Mouse (Mus musculus) heart, postnatal 36 days (tissue): Measurements from ENCODE around the gene Sh3rf1. TPM values are rescaled to one million over a fixed set of nuclear protein-coding genes. Genes with fewer than 3 reads are reported as not detected.

ENCODE experiments used
- DNase-seq, 2 experiments: peaks; one replicate each; pipeline ENCODE4 v3.0.0; 2021 to 2022
- intact Hi-C: fragments of 180-260 bp; cut with DNase I; formaldehyde crosslinking; loops from one replicate; pipeline ENCODE4 v1.15.1; 2025
- total RNA-seq, 2 experiments: library from RNA; stranded (reverse); gene quantifications; 2 replicates each; pipeline ENCODE4 v1.2.3; 2021

Gene Sh3rf1
- total RNA-seq = 1 to 10 TPM; 5.7 to 6.5 TPM

DNA sequence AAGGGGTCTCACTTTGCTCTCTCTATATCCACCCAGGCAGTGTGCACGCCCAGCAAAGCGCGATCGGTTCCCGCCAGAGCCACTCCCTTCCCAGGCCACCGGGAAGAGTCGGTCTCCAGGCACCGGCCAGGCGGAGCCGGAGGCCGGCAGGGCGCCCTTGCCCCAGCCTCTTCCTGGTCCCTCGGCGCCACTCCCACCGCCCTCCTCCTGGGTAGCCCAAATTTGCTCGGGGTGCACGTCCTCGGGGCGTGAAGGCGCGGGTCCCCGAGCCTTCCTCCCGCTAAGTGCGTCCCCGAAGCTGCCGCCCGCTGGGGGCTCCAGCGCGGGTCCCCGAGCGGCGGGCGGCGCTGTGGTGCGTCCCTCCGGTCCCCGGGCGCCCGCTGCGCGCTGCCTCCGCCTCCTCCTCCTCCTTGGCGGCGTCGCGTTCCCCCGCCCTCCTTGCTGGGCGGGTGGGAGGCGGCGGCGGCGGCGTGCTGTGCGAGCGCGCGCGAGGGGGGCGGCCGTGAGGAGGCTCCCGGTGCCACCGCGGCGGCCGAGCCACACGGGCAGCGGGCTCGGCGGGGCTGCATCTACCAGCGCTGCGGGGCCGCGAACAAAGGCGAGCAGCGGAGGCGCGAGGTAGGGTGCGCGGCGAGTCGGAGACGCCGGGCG lies at the start of gene Sh3rf1:
TSS of gene Sh3rf1 (plus strand) at position 144 of the 651 bp plus-strand sequence.
- intact Hi-C loops = loop anchor here (2.0 to 10.0 kb wide), 4 partner anchors 93 to 263 kb away; partner anchors contain the start of genes Cbr4 and Clcn3

DNA sequence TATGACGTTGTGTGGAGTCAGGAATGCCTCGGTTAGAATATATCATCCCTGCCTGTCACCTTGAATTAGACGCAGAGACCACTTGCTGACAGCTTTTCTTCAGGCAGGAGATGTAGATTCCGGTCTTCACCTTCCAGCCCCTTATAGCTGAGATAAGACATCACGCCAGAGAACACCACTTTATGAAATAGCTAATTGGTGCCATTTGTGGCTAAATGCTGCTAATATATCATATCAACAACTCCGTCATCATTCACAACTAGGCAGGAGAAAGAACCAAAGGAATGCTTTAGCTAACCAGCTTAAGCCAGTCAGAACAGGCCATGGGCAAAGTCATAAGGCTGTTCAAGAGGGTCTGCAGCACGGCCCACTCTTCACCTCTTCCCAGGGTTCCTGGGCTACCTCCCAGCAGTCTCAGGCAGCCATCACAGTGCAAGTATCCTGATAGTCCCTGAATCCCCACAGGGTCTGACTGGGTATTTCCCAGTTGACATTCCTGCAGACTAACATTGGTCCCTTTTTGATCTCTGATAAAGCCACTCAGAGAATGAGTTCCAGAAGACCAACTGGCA lies 49.7 kb upstream of the Sh3rf1 start:
- DNase-seq = no peak
- intact Hi-C loops = no loop called here

More for the DNA sequence above, at the start of gene Sh3rf1:
- DNase-seq = peak; percentile 83 to 85

DNA sequence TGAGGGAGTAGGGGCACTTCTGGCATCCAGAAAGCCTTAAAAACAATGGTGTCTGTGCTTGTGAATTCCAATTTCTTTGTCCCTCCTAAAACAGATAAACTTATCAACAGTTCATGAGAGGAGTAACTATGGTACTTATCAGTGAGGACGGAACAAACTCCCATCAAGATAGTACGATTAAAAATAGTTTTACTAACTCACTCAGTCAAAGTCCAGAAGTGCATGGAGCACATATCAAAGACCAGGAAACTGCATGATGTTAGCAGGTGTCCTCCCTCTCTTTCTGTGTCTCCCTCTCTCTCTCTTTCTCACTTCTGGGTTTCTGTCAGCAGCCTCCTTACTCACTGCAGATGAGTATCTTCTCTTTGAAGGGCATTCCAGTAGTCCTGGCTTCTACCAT lies 47.8 kb upstream of the Sh3rf1 start:
- DNase-seq = no peak
- intact Hi-C loops = no loop called here

DNA sequence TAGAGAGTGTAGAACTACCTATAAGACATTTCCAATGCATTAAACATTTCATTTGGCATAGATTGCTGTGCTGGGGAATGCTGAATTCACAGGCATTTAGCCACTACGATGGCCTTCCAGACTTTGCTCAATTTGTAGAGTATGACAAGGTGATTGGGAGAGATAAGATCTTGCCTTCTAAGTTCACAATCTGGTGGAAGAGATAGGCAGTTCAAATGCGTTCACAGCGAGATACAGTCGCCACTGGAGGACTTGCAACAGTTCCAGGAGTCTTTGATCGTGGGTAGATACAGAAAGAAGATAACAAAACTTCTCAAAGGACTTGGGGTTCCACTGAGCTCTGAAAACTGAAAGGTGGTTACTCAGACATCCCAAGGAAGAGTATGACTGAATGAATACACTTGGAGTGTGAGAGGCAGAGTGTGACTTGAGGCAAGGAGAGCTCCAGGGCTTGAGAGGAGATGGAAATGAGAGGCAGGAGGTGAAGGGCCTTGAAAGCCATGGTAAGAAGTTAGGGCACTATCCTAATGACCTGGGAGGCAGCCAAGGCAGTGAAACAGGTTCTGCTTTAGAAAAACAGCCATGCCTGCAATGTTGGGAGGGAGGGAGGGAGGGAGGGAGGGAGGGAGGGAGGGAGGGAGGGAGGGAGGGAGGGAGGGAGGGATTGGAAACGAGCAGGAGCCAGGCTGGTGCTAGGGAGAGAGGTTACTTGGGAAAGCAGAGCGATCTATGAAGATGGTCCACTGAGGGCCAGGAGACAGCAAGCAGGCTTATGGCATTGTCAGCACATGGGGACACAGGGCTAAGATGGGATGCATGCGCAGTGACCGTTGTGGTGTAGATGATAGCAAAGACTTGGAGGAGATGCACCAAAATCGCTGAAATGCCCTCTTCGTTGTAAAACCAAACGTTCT lies 45.7 kb upstream of the Sh3rf1 start:
- intact Hi-C loops = no loop called here
- no peak for DNase-seq

DNA sequence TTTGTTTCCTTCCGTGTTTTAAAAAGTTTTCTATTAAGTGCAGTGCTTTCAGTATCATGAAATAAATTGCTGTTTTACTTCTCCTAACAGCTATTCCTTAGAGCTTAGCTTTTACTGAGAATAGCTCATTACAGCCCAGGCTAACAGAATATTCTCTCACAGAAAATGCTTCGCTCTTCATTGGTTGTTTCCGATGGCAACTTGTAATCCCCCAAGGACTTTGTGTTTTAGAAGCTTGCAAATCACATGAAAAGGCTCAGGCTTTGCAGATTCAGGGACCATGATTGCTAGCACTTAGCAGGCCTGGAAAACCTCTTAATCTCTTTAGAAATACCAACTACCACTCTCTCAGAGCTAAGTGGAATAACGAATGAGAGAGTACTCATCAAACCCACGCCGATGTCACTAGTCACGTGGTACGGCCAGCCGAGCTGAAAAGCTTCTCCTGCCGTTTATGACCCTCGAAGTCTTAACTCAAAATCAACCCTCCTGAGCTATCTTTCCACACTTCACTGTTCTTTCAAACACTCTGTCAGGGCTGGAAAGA lies 45.0 kb upstream of the Sh3rf1 start:
- intact Hi-C loops = no loop called here
- DNase-seq = no peak

DNA sequence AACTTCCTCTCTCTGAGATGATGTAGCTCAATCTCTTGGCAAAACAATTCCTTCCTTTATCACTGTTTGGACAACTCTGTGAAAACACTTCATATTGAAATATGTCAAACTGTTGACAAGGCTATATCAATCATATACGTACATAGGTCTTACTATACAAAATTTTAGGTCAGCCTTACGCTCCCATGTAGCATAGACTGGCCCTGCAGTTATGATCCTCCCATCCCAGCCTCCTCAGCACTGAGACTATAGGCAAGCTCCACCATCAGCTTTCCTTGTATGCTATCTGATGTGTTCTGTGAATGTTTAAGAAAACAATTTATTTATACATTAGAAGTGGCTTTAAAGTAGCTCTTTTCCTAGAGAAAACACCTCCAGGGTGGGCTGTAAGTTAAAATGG lies 42.1 kb upstream of the Sh3rf1 start:
- intact Hi-C loops = no loop called here
- DNase-seq = no peak

DNA sequence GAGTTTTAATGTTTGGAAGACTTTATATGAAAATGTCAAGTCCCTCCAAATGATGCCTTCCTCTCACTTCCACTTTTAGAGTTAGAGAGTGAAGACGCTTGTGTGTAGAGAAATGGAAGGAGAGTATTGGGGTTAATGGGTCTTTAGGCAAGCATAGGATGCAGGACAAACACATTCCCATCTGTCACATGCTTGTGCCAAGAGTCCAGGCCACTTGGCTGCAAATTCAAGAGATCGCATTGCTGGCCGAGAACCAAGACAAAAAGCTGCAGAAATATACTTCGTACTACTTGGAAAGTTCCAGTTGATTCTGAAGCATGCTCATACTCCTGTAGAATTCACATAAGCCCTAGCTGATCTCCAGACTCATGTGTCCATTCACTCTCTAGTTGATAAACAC lies 41.7 kb upstream of the Sh3rf1 start:
- intact Hi-C loops = no loop called here
- peak; percentile 10 to 17 for DNase-seq

DNA sequence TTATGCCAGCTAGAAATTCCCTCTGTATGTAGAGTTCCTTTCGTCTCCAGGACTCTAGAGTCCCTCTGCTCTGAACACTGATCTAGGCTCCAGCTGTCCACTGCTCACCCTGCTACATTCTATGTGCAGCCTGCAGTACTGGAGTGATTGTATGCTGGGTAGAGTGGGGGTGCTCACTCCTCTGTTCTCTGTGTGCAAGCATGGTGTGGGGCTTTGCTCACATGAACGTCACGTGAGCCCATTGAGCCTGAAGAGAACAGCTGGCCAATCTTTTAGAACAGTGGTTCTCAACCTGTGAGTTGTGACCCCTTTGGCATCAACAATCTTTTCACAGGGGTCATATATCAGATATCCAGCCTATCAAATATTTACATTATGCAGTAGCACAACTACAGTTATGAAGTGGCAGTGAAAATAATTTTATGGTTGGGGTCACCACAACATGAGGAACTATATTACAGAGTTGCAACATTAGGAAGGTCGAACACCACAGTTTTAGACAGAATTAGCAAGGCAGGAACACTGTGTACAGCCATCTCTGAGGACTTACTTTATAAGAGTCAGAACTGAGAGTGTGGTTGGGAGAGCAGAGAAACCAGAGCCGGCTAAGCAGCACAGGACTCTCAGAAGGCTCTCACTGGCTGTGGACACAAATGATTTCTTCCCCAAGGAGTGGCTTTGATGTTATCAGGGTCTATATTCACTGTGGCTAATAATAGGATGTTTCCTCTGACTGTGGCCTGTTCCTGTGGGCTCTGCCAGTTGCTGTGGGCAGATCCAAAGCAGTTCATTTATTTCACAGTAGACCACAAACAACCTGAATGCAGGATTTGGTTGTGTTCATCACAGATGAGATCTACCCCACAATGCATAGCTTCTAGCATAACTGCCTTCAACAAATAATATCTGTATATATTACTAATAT lies 38.1 kb upstream of the Sh3rf1 start:
- intact Hi-C loops = no loop called here

DNA sequence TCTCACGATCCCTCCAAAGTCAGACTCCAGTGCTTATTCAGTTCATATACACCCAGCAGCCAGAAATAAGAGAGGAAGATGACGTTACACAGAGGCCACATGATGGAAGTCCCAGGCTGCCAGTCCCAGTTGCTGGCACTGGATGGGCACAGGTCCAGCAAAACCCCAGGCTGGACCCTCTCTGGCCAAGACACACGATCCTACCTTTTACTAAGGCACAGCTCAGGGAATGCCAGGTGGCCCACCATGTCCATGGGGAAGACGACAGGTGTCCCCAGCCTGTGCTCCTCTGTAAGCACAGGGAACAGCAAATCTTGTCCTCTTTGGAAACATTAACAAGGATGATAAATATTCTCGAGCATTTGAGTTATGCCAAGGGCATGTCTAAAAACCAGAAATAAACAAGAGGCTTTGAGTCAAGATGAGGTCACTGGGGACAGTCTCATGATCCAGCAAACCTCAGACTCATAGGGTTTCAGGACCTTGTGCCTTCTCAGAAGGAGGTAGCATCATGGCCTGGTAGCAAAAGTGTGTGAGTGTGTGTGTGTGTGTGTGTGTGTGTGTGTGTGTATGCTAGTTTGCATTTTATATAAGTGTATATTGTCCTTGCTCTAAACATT lies 29.3 kb upstream of the Sh3rf1 start:
- intact Hi-C loops = no loop called here
- no peak for DNase-seq

More for the DNA sequence above, 38.1 kb upstream of the Sh3rf1 start:
- DNase-seq = no peak

DNA sequence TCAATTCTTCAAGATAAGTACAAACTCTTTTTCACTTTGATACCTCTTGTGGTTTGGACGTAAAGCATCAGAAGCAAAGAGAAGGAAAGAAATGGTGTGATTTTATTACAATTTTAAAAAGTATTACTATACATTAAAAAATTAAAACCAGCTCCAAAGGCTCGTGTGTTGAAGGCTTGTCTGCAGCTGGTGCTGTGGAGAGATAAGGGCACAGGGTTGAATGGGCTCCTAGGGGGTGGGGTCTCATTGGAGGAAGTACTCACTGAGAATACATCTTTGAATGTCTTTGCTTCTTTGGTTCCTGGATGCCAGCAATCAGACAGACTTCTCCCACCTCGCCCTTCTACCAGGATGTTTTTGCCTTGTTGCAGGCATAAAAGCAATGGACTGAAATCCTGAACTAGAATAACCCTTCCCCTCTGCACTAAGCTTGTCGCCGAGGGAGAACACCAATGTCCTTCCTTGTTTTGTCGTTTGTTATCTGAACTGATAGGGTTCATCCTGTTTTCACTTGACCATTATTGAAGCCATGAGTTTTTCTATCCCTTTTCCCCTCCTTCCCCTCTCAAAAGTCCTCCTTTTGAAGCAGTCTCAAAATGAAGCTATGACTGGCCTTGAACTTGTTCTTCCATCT lies 23.3 kb upstream of the Sh3rf1 start:
- DNase-seq = no peak
- intact Hi-C loops = no loop called here

DNA sequence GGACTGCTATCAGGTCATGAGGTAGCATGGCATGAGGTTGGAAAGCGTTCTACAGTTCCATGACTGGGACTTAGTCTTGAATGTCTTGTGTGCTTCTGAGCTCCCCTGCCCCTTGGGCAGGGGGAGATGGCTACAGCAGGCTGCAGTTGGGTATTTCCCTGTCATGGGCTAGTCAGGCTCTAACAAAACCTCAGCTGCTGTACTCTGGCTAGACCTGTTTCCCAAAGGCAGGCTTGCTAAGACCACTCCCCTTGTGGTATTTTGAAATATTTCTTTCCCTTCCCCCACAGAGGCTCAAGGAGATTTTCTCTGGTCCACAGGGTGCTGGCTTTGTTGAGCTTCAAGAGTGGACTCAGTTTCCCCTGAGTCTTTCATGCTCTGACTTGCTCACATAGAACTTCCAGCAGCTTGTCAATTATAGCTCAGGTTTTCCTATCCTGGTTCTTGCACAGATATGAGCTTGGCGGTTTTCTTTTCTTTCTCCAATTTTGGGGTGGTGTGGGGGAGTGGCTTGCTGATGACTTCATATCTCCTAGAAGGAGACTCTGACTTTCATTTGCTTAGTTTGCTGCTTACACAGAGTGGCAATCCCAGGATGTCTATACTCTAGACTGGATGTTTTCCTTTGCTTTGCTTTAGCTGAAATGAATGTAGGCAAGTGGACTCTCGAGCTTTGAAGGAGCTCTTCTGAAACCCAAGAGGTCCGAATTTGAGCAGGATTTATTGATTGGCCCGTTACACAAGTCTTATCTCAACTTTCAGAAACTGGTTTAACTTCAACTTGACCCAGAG lies 20.4 kb upstream of the Sh3rf1 start:
- intact Hi-C loops = no loop called here
- no peak for DNase-seq

DNA sequence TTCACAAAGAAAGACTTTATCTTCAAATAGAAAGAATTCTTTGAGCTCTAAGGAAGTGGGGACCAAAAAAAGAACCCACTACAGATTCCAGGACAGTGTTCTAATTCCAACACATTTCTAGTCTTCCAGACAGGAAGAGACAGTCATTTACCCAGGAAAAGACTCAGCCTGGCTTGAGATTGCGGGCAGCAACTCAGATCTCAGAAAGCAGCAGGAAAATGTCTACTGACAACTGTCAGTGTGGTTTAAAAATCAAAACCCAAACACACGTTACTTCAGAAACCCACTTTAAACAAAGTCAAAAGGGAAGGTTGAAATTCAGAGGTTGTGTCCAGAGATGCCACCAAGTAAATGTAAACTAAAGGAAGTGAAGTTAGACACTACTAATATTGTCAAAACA lies 16.8 kb upstream of the Sh3rf1 start:
- DNase-seq = no peak
- intact Hi-C loops = no loop called here

DNA sequence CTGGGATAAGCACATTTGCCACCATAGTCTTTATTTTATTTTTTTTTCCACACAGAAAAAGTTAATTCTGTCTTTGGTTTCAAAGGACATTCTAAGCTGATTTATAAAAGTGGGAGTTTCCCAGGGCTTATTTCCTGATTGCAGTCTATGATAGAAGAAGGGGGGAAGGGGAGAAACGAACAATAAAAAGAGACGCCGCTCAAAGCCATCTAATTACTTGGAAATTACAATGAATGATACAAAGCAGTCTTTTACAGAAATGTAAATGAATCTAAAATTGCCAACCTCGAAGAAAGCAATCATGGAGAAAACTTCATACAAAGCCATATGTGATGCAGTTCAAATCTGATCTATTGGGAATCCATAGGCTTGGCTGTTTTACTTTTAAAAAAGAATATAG lies 16.0 kb upstream of the Sh3rf1 start:
- DNase-seq = no peak
- intact Hi-C loops = no loop called here

DNA sequence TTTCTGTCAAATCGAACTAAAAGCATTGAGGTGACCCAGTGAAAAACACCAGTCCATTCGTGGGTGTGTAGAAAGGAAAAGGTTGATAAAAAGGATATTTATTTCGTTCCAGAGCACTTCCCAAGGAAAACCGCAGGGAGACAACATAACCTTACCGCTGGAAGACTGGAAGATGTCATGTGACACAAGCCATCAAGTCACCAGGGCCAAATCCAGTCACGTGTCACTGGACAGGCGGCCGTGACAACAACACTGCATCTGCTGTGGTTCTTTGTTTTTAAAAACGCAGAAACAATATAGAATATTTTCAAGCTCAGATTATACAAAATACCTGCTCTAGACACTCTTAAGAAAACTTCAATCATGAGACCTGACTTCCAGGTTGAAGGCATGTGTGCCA lies 15.0 kb upstream of the Sh3rf1 start:
- intact Hi-C loops = no loop called here
- DNase-seq = no peak

DNA sequence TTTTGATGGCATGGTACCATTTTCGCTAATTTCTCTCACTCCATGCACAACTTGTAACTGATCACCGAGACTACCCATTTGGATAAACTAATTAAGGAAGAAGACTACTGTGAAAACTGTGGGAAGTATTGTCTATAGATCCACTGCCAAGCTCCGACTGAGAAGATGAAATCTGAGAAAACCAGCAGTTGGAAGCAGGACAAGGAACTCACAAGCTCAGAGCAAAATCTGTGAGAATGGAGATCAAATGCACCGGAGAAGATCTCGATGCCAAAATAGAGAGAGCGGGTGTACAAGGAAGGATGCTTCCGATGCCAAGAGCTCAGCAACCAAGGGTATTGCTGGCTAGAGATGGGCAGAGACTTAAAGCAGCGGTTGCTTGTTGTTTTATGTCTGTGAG lies 12.8 kb upstream of the Sh3rf1 start:
- intact Hi-C loops = no loop called here
- no peak for DNase-seq

DNA sequence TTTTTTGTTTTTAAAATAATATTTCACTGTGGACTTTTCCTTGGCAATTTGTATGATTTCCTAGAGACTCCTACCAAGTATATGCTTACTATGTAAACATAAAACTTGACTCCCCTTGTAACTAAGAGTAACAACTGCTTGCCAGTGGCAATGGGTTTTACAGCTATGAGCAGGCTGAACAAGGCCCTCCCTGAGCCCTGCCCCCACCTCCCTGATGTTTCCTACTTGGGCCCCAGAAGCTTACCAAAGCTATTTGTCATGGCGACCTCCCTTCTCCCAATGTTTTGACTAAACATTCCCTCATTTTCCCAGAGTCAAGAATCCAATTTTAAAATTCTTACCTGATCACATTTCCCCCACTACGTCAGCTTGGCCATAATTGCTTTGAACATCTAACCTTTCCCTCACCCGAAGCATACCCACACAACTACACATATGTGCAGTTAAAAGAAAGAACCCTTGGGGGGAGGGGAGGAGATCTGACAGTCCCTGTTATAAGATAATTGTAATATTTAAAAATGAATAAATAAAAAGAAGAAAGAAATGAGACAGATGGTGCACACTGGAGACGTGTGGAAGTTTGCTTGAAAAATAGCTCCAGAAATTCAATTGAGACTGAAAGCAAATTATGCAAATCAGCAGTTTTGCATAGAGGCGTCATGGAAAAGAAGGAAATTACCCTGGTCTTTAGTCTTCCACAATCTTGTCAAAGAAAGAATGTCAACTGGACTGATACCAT lies 8.4 kb upstream of the Sh3rf1 start:
- no peak for DNase-seq
- intact Hi-C loops = no loop called here

DNA sequence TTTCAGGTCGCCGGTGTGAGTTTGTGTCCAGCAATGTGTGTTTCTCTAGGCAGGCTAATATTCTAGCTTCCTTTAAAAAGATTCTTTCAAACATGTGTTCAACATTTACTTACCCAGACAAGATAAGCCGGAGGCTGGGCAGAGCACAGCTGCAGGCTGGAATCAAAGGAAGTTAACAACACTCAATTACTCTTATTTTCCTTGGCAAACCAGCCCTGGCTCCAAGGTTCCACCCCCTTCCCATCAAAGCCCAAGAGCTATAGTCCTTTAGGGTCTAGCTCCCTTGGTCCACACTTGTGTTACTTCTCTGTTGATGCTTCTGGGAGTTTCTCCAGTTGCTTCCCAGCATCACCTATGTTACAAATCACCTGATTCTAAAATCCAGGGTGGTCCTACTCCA lies 6.7 kb upstream of the Sh3rf1 start:
- intact Hi-C loops = no loop called here
- DNase-seq = no peak

DNA sequence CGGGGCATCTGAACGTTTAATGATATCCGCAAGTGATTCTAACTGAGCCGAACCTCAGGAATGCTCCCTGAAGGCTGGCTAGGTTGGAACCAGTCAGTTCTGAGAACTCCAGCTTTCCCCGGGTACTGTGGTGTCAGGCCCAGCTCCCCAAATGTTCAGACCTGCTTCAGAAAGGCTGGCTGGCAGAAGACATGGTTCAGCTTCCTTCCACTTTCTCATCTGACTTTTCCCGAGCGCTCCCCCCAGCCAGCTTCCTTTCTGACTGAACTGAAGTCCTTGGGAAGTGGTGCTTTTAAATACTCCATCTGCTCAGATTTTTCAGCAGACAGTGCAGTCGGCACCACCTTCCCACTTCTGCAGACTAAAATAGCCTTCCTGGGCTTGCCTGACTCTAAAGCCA lies 6.2 kb upstream of the Sh3rf1 start:
- intact Hi-C loops = no loop called here
- no peak for DNase-seq
